Mouse (Mus musculus) thymus, adult 2 months (tissue): ENCODE data around the gene Mpz.

ENCODE experiments used
- CTCF ChIP-seq: fragments of 200-500 bp; IDR thresholded peaks from 2 replicates; pipeline ENCODE4 v1.5.1; 2012; ENCODE audit warnings: mild to moderate bottlenecking, control low read depth, low read length, moderate library complexity, borderline replicate concordance; ENCODE audit not compliant: control insufficient read depth, poor library complexity, insufficient read depth; ENCODE audit errors: extremely low read depth
- POLR2A ChIP-seq: fragments of 200-500 bp; IDR thresholded peaks from 2 replicates; pipeline ENCODE4 v1.6.1; 2012; ENCODE audit warnings: mild to moderate bottlenecking, low read length, control low read depth, moderate library complexity; ENCODE audit not compliant: control insufficient read depth, poor library complexity, insufficient read depth; ENCODE audit errors: extremely low read depth

DNA sequence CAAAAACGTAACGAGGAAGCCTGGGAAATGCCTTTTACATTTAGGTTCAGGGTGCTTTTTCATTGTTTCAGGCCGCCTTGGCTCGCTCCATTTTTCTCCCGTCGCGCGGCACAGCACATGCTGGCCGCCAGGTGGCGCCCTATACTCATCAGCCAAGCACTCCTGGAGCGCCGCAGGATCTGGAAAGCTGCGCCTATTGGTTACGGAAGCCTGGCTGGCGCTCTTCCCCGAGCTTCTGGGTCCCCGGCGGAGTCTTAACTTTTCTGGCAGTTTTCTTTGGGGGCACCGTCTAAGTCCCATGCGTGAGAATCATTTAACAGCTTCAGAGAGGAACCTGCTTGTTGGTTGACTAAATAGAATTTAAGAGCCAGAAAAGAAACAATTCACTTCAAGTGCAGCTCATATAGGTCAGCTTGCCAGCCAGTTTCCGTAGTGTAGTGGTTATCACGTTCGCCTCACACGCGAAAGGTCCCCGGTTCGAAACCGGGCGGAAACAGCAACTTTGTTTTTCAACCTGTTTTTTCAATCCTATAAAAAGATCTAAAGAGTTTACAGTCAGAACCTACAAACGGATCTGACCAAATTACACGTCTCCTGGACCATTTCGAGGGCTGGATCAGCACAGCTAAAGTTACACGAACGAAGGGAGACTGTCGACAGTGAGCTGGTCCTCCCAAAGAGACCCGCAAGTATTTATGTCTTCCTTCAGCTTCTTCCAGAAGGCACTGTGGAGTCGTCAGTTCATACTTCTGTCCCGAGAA, 39.3 kb upstream of the Mpz start:
- peak; percentile 99 for TF ChIP-seq CTCF
- no peak for TF ChIP-seq POLR2A
